Mouse (Mus musculus) G1E-ER4 (cell line): ENCODE measurements around the gene Gm49325. TPM values are rescaled to one million over a fixed set of nuclear protein-coding genes. Genes with fewer than 3 reads are reported as not detected.
"Not testable (repeated sequence)": the region's sequence is repeated elsewhere in the genome, so short reads cannot be mapped to it uniquely, and the experiment has no call there.

ENCODE experiments used
- GATA1 ChIP-seq: IDR thresholded peaks from one replicate; pipeline ENCODE4 v1.8.0; 2012; ENCODE audit warnings: low read length, inconsistent platforms
- polyA plus RNA-seq: library from polyadenylated mRNA; stranded (reverse); fragments of >175 nt; gene quantifications from 2 replicates; pipeline ENCODE4 v1.2.3, GENCODE M21; 2012

Gene Gm49325
- polyA plus RNA-seq, 1 experiment = not detected

DNA sequence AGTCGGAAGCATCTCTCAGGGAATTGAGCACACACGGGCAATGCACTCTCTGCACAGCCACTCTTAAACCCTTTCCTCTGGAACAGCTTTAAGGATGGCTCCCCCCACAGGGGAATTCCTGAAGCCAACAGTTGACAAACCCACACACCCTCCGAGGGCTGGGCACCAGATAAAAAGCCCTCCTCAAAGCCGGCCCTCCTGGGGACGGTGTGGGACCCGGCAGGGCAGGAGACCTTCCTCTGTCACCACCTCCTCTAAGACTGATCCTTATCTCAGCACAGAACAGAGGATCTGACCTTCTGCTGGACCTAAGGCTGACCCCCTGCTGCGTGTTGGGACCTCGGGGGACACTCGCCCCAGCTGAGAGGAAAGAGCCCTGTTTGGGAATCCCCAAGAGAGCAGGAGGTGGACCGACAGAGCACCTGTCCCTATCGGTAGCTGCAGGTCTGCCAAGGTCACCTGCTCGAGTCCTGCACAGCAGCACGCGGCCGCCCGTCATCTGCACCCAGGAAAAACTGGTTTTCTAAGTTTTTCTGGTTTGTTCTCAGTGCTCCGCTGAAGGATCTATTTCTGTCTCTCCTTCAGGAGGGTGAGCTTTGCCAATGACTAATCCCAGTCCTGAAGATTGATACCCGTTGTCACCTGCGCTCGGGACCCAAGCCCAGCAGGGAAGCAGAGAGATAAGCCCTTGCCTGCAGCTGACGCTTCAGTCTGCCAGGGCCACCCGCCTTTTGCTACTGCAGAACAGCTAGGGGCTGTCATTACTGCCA is 80.1 kb downstream of the Gm49325 start, which contains the start of gene Tspear:
Gene Tspear (plus strand): TSS at position 675 of the 770 bp plus-strand sequence.
- no peak for TF ChIP-seq GATA1

DNA sequence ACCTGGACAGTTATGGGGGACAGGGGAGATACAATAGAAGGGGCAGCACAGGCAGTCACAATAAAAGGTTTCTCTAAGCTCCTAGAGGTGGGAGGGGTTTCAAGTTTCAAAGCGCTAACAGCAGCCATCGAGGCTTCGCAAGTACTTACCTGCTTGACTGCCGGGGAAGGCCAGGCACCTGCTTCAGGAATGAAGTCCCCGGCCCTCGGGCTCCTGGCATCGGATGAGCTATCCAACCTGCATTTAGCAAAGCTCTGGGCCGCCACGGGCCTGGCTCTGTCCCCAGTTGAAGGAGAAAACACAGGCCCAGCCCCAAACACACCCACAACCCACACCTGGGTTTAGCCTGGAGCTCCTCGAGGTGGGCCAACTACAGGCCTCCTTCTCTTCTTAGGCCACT is 81.0 kb downstream of the Gm49325 start:
- TF ChIP-seq GATA1 = no peak

DNA sequence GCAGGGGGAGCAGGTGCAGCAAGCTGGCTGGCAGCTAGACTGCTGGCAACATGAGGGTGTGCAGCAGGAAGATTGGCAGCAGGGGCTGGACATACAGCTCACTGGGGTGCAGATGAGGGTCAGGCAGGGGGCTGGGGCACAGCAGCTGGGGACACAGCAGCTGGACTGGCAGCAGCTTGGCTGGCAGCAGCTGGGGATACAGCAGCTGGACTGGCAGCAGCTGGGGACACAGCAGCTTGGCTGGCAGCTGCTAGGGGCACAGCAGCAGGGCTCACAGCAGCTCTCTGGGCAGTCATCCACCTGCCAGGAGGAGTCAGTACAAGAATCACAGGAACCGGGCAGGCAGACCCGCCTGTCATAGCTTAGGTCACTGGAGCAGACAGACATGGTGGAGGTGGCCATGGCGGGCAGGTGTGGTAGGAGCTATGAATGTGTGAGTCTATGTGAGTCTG is 84.4 kb downstream of the Gm49325 start, which contains the start of gene Gm19402:
Gene Gm19402 (minus strand): TSS at position 402 of the 452 bp plus-strand sequence.
- TF ChIP-seq GATA1 = not testable (repeated sequence)

Other genes starting within 250 kb of the Gm49325 start
- not detected in 2 replicates for gene Adarb1, start 187.9 kb upstream of the Gm49325 start, polyA plus RNA-seq
- 128 and 179 TPM in 2 replicates for gene Fam207a, start 90.4 kb upstream of the Gm49325 start, polyA plus RNA-seq
- 0.90 and 3.8 TPM in 2 replicates for gene Itgb2, start 75.9 kb upstream of the Gm49325 start, polyA plus RNA-seq
- 101 and 130 TPM in 2 replicates for gene Pttg1ip, start 24.5 kb upstream of the Gm49325 start, polyA plus RNA-seq
- 166 and 172 TPM in 2 replicates for gene Sumo3, start 100 bp upstream of the Gm49325 start, polyA plus RNA-seq
- gene Ube2g2, start 16.1 kb downstream of the Gm49325 start, polyA plus RNA-seq = 30.8 and 39.8 TPM in 2 replicates
- not detected in 2 replicates for gene Tspear, start 80.4 kb downstream of the Gm49325 start, polyA plus RNA-seq
- gene Gm19402, start 84.6 kb downstream of the Gm49325 start, polyA plus RNA-seq = not detected in 2 replicates
- gene Gm9508, start 91.0 kb downstream of the Gm49325 start, polyA plus RNA-seq = not detected in 2 replicates
- gene Gm10272, start 100.4 kb downstream of the Gm49325 start, polyA plus RNA-seq = not detected in 2 replicates
- gene Gm10024, start 105.3 kb downstream of the Gm49325 start, polyA plus RNA-seq = not detected in 2 replicates
- gene Gm10142, start 109.6 kb downstream of the Gm49325 start, polyA plus RNA-seq = not detected in 2 replicates
- gene Krtap12-1, start 114.4 kb downstream of the Gm49325 start, polyA plus RNA-seq = not detected in 2 replicates
- gene Gm10100, start 120.3 kb downstream of the Gm49325 start, polyA plus RNA-seq = not detected in 2 replicates
- gene Gm18596, start 136.4 kb downstream of the Gm49325 start, polyA plus RNA-seq = not detected in 2 replicates
- not detected in 2 replicates for gene Gm9736, start 145.2 kb downstream of the Gm49325 start, polyA plus RNA-seq
- not detected in 2 replicates for gene Gm3233, start 153.5 kb downstream of the Gm49325 start, polyA plus RNA-seq
- not detected in 2 replicates for gene Gm3238, start 165.1 kb downstream of the Gm49325 start, polyA plus RNA-seq
- not detected in 2 replicates for gene Gm7138, start 170.7 kb downstream of the Gm49325 start, polyA plus RNA-seq
- not detected in 2 replicates for gene Gm3250, start 176.3 kb downstream of the Gm49325 start, polyA plus RNA-seq
- gene Gm7137, start 182.0 kb downstream of the Gm49325 start, polyA plus RNA-seq = not detected in 2 replicates
- gene Gm9639, start 188.9 kb downstream of the Gm49325 start, polyA plus RNA-seq = not detected in 2 replicates
- not detected in 2 replicates for gene Gm19668, start 192.9 kb downstream of the Gm49325 start, polyA plus RNA-seq
- not detected in 2 replicates for gene Gm9507, start 205.6 kb downstream of the Gm49325 start, polyA plus RNA-seq
- not detected in 2 replicates for gene Gm2696, start 208.5 kb downstream of the Gm49325 start, polyA plus RNA-seq
- gene Krtap10-4, start 220.9 kb downstream of the Gm49325 start, polyA plus RNA-seq = not detected in 2 replicates
- gene Krtap10-10, start 229.8 kb downstream of the Gm49325 start, polyA plus RNA-seq = not detected in 2 replicates
- gene Gm36176, start 240.6 kb downstream of the Gm49325 start, polyA plus RNA-seq = not detected in 2 replicates
- not detected in 2 replicates for gene Gm10318, start 246.7 kb downstream of the Gm49325 start, polyA plus RNA-seq